Mouse (Mus musculus) CD4-positive helper T cell, adult 2 months (primary cell): ENCODE data around the gene Ak4.
"Not testable (repeated sequence)": the region's sequence is repeated elsewhere in the genome, so short reads cannot be mapped to it uniquely, and the experiment has no call there.

ENCODE experiments used
- DNase-seq: peaks from one replicate; pipeline ENCODE4 v3.0.0-alpha.2; 2012; ENCODE audit warnings: low read depth, missing footprints, low spot score

The Ak4 gene

DNA sequence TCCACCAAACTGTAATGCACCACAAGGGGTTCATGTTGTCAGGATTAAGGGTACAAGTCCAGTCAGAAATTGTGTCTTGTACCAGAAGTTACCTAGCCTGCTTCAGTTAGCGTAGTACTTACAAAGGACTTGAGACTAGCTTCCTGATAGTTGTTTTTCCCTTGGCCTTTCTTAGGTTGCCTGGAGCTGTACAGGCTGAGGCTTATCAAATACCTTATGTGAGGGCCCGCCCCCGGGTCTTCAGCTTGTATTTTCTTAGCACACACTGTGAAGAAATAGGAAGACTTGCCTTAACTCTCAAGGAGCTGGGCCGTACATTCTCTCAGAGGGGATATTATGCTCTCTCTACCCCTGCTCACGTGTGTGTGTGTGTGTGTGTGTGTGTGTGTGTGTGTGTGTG lies 4.5 kb downstream of the Ak4 start:
- no peak for DNase-seq

DNA sequence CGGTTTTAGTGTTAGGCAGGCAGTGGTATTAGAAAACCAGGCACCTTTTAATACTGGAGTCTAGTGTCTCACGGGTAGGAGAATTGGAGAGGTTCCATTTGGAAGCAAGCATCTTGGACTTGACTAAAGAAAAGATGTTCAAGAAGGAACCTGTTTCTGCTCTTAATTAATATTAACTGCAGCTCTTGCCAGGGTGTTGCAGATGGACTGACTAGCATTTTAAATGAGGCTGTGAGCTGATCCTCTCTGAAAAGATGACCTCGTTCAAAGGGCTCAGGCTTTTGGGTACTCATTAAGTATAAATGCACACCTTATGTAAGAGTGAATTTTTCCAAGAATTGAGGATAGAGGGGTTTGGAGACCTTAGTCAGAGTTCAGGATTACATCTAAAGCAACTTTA lies 5.4 kb downstream of the Ak4 start:
- DNase-seq = no peak

DNA sequence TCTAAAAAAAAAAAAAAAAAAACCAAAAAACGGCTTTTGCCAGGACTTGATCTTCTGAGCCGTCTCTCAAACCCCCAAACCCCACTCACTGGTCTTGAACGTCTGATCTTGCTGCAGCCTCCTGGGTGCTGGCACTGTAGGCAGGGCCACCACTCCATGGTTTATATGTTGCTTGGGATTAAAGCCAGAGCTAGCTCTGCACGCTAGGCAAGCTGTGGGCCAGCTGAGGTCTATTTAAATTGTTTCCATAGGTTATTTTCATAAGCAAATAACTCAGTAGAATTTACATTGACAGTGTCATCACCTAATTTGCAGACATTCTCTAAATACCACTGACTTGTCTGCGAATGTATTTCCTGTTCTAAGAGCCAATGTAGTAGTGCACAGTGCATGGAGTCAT lies 6.0 kb downstream of the Ak4 start:
- DNase-seq = no peak

DNA sequence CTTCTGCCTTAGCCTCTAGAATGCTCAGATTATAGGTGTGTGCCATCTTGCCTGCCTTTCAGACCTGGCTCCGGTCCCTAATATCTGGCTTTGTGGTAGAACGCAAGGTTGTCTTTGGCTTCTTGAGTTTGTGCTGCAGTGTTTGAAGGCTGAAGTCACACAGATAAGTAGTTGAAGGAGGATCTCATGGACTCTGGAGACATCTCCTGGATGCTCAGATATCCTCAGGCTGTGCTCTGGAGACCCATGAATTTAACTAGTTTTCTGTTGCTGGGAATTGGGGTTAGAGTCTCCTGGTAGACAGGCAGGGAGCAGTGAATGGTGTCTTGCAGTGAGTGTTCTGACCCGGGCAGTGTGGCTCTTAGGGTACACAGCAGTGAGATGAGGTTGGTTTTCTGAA lies 6.6 kb downstream of the Ak4 start:
- DNase-seq = no peak

DNA sequence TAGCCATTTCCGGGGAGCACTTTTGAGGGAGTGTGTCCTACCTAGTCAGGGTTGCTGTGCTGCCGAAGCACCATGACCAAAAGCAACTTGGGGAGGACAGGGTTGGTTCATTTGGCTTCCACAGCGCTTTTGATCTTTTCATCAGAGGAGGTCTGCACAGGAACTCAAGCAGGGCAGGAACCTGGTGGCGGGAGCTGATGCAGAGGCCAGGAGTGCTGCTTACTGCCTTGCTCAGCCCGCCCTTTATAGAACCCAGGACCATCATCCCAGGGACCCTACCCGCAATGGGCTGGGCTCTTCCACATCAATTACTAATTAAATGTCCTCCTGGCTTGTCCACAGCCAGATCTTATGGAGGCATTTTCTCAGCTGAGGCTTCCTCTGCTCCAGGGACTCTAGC lies 7.5 kb downstream of the Ak4 start:
- DNase-seq = no peak

DNA sequence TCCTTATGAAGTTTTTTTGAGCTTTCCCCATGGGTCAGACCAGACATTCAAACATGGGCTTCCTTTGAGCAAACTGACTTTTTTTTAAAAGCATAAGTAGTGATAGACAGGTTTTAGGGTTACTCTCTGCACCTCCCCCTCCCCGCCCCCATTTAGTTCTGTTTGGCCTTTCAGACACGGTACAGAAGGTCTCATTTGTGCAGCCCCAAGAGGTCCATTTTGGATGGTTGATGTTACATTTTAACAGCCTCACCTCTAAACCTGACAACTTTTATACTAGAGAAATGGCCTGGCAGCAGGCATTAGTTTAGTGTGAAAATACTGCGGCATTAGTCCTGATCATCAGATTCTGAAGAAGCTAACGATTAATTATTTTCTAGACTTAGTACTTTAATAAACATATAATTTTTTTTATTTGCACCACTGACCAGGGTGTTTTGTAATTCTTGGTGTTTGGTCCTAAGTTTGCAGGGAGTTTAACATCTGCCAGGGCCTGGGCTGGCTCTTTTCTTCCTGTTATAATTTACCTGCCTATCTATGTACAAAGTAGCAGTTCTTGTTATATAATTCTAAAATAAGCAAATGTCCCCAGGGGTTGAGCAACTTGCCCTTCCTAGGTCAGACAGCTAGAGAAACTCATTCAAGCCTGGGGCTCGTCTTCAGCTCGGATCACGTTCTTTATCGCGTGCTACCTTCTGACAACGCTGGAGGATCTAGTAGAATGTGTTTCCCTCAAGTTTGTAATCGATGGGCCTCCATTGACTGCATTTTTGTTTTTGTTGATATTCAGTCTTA lies 9.0 kb downstream of the Ak4 start:
- DNase-seq = no peak

DNA sequence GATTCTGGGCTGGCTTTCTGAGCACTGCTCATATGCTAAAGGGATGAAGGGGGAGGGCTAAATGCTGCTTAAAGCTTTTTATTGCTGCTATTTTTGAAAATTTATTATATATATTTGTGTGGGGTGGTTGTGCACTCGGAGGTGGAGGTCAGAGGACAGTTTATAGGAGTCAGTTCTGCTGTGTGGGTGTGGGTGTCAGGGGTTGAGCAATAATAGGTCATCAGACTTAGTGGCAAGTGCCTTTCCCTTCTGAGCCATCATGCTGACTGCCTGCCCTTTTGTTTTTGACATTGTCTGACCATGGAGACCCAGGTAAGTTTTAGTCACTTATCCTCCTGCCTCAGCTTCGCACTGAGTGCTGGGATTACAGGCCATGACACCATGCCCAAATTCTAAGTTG lies 10.0 kb downstream of the Ak4 start:
- no peak for DNase-seq

DNA sequence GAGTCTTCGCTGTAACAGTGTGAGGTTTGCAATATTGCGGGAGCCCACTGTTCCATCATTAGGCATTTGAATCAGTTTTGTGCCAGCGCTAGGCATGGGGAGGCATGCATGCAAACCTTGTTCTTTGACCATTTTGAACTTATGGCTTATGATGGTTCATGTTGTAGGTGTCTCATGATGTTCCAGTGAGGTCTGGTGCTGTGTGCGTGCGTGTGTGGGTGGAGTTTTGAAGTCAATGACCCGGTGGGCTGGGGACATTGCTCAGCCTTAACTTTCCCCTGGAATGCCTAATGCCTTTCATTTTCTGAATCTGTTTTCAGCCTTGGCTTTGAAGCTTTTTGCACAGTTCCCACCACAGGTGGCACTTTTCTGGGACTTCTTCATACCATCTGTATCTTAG lies 10.9 kb downstream of the Ak4 start:
- no peak for DNase-seq

DNA sequence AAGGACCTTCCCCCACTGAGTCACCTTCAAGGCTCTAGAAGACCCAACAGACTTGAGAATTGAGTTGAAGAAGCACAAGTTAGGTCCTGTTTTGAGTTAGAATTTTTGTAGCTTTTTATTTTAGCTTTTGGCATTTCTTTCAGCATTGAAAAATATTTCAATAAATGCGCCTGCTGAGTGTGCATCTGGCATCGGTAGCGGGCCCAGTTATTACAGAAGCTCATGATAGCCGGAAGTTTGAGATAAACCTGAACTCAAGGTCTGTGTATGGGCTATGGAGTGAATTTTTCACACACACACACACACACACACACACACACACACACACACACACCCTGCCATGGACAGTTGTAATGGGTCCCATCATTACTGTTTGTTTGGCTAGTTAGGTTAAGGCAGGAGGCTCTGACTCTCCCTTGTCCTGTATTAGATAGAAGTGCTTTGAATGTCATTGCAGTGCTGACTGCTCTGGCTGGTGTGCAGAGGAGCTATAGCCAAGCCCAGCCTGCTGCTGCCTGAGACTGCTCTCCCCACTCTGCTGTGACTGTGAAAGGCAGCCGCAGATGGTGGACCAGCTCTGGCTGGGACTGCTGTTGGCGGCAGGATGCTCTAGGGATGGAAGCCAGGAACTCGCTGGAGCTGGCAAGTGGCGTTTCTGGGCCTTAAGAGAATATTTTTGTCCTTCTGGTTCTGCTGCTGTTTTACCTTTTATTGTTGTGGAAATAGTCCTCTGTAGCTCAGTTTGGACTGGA lies 17.9 kb downstream of the Ak4 start:
- DNase-seq = no peak

DNA sequence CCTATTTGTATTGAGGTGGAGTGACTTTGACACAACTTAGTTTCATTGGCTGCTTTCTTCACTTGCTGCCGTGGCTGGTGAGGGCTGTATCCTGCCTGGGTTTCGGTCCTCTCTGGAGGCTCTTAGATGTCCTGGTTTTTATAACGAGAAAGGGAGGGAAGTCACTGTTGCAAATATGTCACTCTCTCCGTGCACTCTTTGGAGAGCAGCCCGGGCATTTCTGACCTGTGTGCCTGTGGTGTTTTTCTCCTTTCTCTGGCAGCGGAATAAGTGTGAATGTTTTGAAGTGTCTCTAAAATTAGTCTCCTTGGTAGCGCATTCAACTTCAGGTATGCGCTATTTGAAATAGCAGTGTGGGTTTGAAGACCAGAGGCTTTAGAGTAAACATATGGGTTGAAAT lies 19.2 kb downstream of the Ak4 start:
- DNase-seq = no peak

DNA sequence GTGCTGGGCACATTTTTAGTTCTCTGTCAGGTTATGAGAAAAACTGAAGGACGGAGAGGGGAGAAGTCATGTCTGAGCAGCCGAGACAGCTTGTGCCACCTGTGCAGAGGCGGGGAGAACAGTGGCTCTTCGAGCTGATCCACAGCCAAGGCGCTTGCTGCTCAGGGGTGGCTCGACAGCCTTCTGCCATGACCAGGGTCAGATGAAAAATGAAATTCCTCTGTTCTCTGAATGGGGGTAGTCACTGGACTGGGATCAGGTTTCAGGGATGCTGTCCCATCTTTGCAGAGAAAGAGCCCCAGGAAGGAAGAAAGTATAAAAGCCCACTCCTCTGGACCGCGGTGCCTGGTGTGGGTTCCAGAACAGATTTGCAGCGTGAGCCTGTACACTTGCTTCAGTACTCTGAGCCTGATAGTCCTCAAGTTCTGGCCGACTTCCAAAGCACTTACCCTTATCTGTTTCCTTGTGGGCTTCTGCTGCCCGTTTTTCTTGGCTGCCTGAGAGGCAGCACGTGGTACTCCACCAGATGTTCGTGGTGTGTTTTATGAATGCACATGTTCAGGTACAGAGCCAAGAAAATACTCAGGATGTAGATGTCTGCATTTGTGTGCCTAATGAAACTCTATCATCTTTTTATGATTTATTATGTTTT lies 20.8 kb downstream of the Ak4 start:
- no peak for DNase-seq

DNA sequence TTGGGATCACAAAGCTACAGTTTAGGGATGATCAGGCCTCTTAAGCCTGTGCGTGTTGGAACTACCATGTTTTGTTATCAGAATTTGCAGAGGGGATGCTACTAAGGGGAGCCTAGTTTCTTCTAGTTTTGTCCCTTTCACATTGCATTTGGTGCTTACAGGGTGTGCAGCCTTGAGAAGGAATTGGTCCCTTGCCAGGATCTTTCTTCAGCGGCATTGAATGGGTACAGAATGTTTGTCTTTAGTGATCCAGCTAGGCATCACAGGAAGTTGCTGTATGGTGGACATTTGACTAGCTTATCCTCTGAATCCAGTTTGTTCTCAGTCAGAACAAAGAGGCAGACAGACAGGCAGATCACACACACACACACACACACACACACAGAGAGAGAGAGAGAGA lies 23.7 kb downstream of the Ak4 start:
- no peak for DNase-seq

DNA sequence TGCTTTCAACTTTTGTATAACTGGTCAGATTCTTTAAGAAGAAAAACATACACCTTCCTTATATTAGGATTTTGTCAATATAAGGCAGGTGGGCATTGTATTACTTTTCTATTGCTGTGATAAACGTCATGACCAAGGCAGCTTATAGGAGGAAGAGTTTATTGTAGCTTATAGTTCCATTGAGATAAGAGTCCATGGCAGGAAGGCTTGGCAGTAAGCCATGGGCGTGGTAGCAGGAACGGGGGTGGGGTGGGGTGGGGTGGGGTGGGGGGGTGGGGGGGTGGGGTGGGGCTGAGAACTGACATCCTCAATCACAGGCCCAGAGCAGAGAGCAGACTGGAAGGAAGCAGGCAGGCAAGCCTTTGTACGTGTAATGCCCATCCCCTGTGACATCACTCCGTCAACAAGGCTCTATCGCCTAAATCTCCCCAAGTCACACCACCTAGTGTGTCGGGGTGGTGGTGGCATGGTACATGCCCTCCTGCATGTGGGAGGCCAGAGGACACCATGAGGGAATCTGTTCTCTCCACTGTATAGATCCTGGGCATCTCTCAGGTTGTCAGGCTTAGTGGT lies 24.4 kb downstream of the Ak4 start:
- no peak for DNase-seq

DNA sequence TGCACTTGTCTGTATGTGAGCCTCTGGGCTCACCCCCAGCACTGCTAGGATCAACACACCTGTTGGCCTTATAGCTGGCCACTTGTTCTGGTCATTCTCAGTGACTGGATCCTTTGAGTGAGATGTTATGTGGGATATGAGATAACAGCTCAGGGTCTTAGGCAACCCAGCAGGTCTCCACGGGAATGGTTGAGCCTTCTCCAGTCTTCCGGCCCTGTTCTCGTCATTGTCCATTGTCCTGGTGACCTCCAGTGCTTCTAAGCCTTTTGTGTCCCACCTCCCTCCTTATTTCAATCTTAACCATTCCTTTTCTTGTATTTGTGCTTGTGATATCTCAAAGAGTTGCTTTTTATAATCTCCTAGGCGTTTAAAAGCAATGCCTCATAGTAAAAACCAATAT lies 26.6 kb downstream of the Ak4 start:
- DNase-seq = no peak

DNA sequence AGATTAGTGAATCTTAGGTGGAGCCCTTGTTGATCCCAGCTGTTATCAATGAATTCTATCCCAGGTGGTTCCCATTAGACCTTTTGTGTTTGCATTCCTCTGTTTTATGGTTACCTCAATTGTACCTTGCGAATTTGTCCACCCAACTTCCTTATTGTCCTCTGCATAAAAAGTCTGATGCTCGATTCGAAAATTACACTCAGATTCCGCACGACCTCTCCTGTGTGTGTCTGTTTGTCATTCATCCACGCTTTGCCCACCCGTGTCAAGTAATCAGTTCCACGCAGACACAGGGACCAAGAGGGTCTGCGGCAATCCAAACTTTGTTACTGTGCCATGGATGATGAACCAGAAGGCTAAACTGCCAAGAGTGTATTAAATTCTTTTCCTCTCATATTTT lies 27.5 kb downstream of the Ak4 start:
- DNase-seq = not testable (repeated sequence)

DNA sequence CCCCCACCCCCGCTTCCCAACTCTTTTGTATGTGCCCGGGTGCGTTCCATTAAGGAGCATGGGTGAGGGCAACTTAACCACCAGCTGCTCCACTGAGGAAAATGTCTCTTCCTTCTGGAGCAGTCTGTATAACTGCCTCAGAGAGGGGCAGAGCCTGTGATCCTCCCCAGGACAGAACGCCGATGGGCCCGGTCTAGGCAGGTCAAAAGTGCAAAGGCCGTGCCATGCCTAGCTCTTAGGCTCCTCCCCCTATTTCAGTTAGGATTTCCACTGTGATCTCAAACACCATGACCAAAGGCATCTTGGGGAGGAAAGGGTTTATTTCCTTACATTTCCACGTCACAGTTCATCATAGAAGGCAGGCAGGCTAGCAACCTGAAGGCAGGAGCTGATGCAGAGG lies 29.6 kb downstream of the Ak4 start:
- DNase-seq = no peak

DNA sequence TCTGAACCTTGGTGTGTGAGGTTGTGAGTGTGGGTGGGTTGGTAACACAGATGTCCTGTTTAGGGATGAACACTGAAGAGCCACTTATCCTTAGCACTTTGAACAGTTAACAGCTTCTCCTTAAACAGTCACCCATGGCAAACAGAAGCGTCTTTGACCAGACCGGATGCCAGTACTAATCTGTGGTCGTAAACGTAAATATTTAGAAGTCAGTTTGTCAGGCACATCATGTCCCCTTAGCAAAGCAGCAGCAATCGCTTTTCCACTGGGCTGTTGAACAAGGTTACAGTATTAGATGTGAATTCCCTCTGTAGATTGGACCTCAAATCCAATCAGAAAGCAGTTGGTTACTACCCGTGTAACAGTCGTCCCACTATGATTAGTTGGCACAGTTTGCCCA lies 30.3 kb downstream of the Ak4 start:
- DNase-seq = no peak

DNA sequence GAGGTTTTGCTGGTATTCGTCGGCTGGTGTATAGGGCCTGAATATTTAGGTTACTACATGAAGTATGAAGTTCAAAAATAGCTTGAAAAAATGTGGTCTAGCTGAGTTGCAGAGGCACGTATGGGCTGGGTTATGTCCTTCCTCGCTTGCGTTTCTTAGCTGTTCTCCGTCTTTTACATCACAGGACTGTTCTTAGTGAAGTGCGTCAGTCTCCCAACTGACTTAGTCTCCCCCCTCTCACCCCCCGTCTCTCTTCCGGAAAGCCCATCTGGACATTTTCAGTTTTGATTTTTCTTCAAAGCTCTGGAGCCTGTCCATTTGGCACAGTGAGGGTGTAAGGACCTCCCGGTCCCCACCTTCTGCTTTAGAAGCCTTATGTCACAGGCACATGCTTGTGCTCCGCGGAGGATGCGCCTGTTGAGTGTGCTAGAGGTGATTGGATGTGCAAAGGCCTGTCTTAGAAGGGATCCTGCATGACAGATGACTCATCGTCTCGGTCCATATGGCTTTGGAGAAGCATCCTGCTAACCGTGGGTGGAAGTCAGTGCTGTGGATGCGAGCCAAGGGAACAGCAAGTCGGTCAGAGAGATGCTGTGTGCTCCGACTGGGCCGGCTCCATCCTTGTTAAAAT lies 31.2 kb downstream of the Ak4 start:
- no peak for DNase-seq

DNA sequence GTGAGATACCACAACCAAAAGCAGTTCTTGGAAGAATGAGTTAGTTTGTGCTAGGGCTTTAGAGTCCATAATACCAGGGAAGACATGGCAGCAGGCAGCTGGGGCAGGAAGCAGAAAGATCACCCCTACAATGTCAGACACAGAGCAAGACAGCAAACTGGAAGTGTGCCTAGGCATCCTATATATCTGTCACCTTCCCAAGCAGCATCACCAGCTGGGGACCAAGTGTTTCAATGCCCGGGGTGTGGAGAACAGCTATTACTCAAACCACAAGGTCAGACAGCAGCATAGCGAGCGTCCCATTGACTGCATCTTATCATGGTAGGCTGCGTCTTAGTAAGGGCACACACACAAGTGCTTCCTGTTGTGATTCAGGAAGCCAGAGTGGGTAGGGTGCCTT lies 32.0 kb downstream of the Ak4 start:
- DNase-seq = no peak

DNA sequence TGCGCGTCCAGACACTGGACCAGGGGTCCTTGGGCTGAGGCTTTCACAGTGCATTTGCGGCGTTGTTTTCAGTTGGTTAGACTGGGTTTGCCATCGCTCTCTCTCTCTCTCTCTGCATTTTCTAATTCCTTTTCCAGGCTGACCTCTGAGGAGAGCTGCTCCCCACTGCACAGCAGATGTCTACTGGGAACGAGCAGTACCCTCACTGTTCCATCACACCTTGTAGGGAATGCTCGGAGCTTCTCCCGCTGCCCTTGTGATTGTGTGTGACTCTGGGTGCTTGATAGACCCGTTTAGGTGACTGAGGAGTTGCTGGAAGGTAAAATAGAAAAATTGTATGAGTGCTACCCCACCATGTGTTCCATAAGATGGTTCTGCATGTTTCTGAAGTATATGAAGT lies 33.8 kb downstream of the Ak4 start:
- no peak for DNase-seq

DNA sequence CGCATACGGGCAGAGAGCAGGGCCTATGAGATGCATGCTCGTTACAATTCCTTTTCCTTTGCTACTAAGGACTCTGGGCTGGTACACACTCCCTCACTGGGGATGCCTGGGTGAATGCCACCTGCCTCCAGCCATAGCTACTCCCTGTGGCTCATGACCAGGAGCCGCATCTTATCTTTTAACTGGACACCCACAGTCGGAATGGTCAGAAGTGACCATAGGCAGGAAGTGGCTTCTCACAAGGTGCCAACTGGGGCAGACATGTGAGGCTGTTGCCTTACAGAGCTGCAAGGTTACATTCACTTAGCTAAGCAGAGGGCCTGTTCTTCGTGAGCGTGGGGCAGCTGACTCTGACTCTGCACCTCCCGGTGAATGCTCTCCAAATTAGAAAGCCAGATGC lies 38.1 kb downstream of the Ak4 start:
- DNase-seq = no peak

DNA sequence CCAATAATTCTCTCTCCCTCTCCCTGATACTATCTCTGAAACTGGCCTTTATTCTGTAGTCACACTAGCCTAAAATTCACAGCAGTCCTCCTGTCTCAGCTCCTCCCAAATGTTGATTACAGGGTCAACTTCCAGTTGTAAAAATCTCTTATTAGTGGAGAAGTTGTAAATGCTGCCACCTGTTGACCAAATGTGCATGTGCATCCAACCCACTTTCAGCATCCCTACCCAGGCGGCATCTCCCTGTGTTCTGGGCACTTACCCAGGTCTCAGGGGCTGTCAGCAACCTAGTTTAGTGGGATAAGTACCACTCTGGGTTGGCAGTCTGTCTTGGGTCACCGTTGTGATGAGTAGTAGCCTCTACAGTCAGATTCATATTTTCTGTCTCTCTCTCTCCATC lies 39.3 kb downstream of the Ak4 start:
- DNase-seq = peak; percentile 40
